Mouse (Mus musculus): ENCODE measurements around the gene Masp1.

- TF ChIP-seq CEBPB (IDR thresholded peaks at IDR 0.05; ENCODE audit: low read depth) (no peak), CTCF (IDR thresholded peaks at IDR 0.05; ENCODE audit: control insufficient read depth, insufficient read depth, insufficient read length) (no peak), FOSL1 (IDR thresholded peaks at IDR 0.05; ENCODE audit: insufficient read depth, low read length, poor library complexity, severe bottlenecking) (no peak), USF1 (IDR thresholded peaks at IDR 0.05; ENCODE audit: low read depth) (no peak), MYOD1 (IDR thresholded peaks at IDR 0.05; ENCODE audit: control insufficient read depth, insufficient read length, low read depth) (no peak), MAX (IDR thresholded peaks at IDR 0.05) (no peak), MYOG (IDR thresholded peaks at IDR 0.05; ENCODE audit: control insufficient read depth, extremely low read depth, insufficient read length) (no peak)
These were observed 21.9 kb downstream of the Masp1 start for GRCm38 (mm10) chr16:23498691-23499131.

Measured in C2C12 (cell line).